12 mouse cellular contexts compared by ENCODE assay signal in genomic region chr8:122983178-122983942, GRCm38 (mm10). TPM values are rescaled to one million over a fixed set of nuclear protein-coding genes. Genes with fewer than 3 reads are reported as not detected.
A peak's percentile ranks its signal among the peaks of the same experiment; 100 is the strongest.
DNase-seq lines count a peak whose midpoint lies in the region; TF ChIP-seq lines count a peak whose summit lies in the region.
"Had no signal": no experiment of that assay in that cellular context is flagged by ENCODE, and none has a peak within 500 bp of the region (broad histone marks: within the 10 kb centered on the region; RNA-seq: fewer than 3 reads in every experiment).

No protein-coding gene starts in this region.

- no peak for DNase-seq in heart, adult 2 months
- no peak for DNase-seq in heart, embryonic 10.5 days (ENCODE audit: low spot score)
- peak; percentile 44 for DNase-seq in thymus, adult 2 months
- DNase-seq in thymus, postnatal 0 days (ENCODE audit: low spot score) = no peak
- peak; percentile 37 to 38 for DNase-seq in natural killer cell, adult 2 months (ENCODE audit: low spot score in 2 of 2)
- no peak for DNase-seq in left cerebral cortex, adult 9 months (ENCODE audit: low spot score in 2 of 2)
- DNase-seq in cerebellum, postnatal 4 days (ENCODE audit: low spot score in 2 of 2) = no peak
- DNase-seq in spleen, adult 18-20 months = no peak
- DNase-seq: adrenal gland, adult 2 months; forebrain, postnatal 0 days; lung, embryonic 14.5 days; midbrain, embryonic 14.5 days had no signal

- intact Hi-C loops in heart, adult 2 months (cut with DNase I) = loop anchor here (2.0 kb wide), 1 partner anchor 33 kb away; no protein-coding TSS in a partner anchor

- peak; percentile 33 for TF ChIP-seq CTCF in heart, adult 2 months (IDR thresholded peaks at IDR 0.05)
- TF ChIP-seq CTCF in thymus, adult 2 months (IDR thresholded peaks at IDR 0.05; ENCODE audit: borderline replicate concordance, control insufficient read depth, extremely low read depth, insufficient read depth, low read length, poor library complexity) = no peak

- H3K9me3 ChIP-seq in heart, embryonic 10.5 days = no peaks in the 10 kb centered on the region

- 77% methylated on average over 19 of the region's 19 CpGs for WGBS in heart, adult 2 months
- 90% methylated on average over 19 of the region's 19 CpGs for WGBS in heart, embryonic 10.5 days
- 80% methylated on average over 19 of the region's 19 CpGs for WGBS in thymus, adult 2 months

- TF ChIP-seq POLR2A in heart, adult 2 months (IDR thresholded peaks at IDR 0.05; ENCODE audit: insufficient read depth, low read depth, low read length) = no peak
- no peak for TF ChIP-seq POLR2A in thymus, adult 2 months (IDR thresholded peaks at IDR 0.05; ENCODE audit: control insufficient read depth, extremely low read depth, insufficient read depth, low read length, poor library complexity)

- peaks cover 11% of the 10 kb centered on the region for H3K79me2 ChIP-seq in heart, adult 2 months (replicated peaks; ENCODE audit: control insufficient read depth, insufficient read depth, low read length)

- no peak overlapping the region for H3K9ac ChIP-seq in heart, adult 2 months (ENCODE audit: low read depth, low read length)
- H3K9ac ChIP-seq: forebrain, postnatal 0 days; lung, embryonic 14.5 days had no signal

- no peak overlapping the region for H3K27ac ChIP-seq in heart, adult 2 months
- H3K27ac ChIP-seq in heart, embryonic 10.5 days = no peak overlapping the region
- H3K27ac ChIP-seq in thymus, adult 2 months (ENCODE audit: control insufficient read depth, insufficient read depth, low read length) = no peak overlapping the region

- peaks cover 21% of the 10 kb centered on the region for H3K36me3 ChIP-seq in heart, adult 2 months (ENCODE audit: control insufficient read depth, insufficient read depth, low read length)
- no peaks in the 10 kb centered on the region for H3K36me3 ChIP-seq in heart, embryonic 10.5 days
- H3K36me3 ChIP-seq in thymus, adult 2 months (ENCODE audit: control insufficient read depth, insufficient read depth, low read length) = no peaks in the 10 kb centered on the region

- H3K27me3 ChIP-seq in heart, adult 2 months (ENCODE audit: control insufficient read depth, insufficient read depth, low read length) = no peaks in the 10 kb centered on the region
- no peaks in the 10 kb centered on the region for H3K27me3 ChIP-seq in heart, embryonic 10.5 days (ENCODE audit: insufficient read depth, poor library complexity, severe bottlenecking)
- H3K27me3 ChIP-seq in thymus, adult 2 months (ENCODE audit: control insufficient read depth, insufficient read depth, low read length) = no peaks in the 10 kb centered on the region

- TF ChIP-seq EP300 in heart, adult 2 months (IDR thresholded peaks at IDR 0.05; ENCODE audit: insufficient read depth, low read depth, low read length) = no peak

- H3K4me3 ChIP-seq in heart, adult 2 months = no peak overlapping the region
- H3K4me3 ChIP-seq in heart, embryonic 10.5 days = no peak overlapping the region
- no peak overlapping the region for H3K4me3 ChIP-seq in thymus, adult 2 months (ENCODE audit: control insufficient read depth, insufficient read depth, low read length)

- H3K4me1 ChIP-seq in heart, adult 2 months (ENCODE audit: control insufficient read depth, insufficient read depth, low read length) = peaks cover 45% of the 10 kb centered on the region
- H3K4me1 ChIP-seq in heart, embryonic 10.5 days = peaks cover 56% of the 10 kb centered on the region
- H3K4me1 ChIP-seq in thymus, adult 2 months (replicated peaks; ENCODE audit: control insufficient read depth, insufficient read depth, low read length) = peaks cover 44% of the 10 kb centered on the region

RNA-seq across cellular contexts. Expression of gene Ankrd11, which starts 58.7 kb away (rescaled TPM):
- 10 to 100 TPM; 68.0 to 76.3 TPM for total RNA-seq in heart, adult 2 months (2021)
- polyA plus RNA-seq in heart, adult 2 months (2012; rRNA removed) = 34.4 and 48.3 TPM in 2 replicates
- 32.9 TPM in 2 replicates for polyA plus RNA-seq in heart, embryonic 10.5 days (2016; fragmentation: Nextera tagmentation; extraction: Ambion mirVana)
- 118 and 145 TPM in 2 replicates for polyA plus RNA-seq in thymus, adult 2 months (2012; rRNA removed)
- 51.4 and 78.6 TPM in 2 replicates for polyA plus RNA-seq in thymus, postnatal 0 days (2015; fragmentation: Nextera tagmentation; extraction: Ambion mirVana)

Comparison
In these comparisons a context has a peak if more than half of its experiments do, and no peak if none do; other contexts are left out.
1. DNase-seq: peak in thymus, adult 2 months (single experiment) and natural killer cell, adult 2 months (2 of 2); none in heart, adult 2 months (0 of 2), heart, embryonic 10.5 days (single experiment), thymus, postnatal 0 days (single experiment), left cerebral cortex, adult 9 months (0 of 2), cerebellum, postnatal 4 days (0 of 2) and spleen, adult 18-20 months (0 of 2).